In genomic region chr12:54738661-54739243, GRCm38 (mm10) we compare ENCODE assay signal across 8 mouse cellular contexts. TPM values are rescaled to one million over a fixed set of nuclear protein-coding genes. Genes with fewer than 3 reads are reported as not detected.
DNase-seq lines count a peak whose midpoint lies in the region; ATAC-seq and TF ChIP-seq lines count a peak whose summit lies in the region.
"Not testable (repeated sequence)": the region's sequence is repeated elsewhere in the genome, so short reads cannot be mapped to it uniquely, and the experiment has no call there.

No protein-coding gene starts in this region.

- H3K27ac ChIP-seq in embryonic facial prominence, embryonic 14.5 days (replicated peaks; ENCODE audit: low read depth, low read length); hindbrain, embryonic 16.5 days (ENCODE audit: low read depth, low read length); midbrain, postnatal 0 days (ENCODE audit: low read depth, low read length); stomach, postnatal 0 days (replicated peaks): not testable (repeated sequence)
- peak overlapping the region; percentile 84 for H3K27ac ChIP-seq in layer of hippocampus, adult 2 months

- H3K4me3 ChIP-seq in embryonic facial prominence, embryonic 14.5 days (ENCODE audit: low read depth, low read length): 0 out of 2 replicates have a peak overlapping the region, but pooled peaks have one; percentile 15
- not testable (repeated sequence) for H3K4me3 ChIP-seq in hindbrain, embryonic 16.5 days (ENCODE audit: low read length); midbrain, postnatal 0 days (ENCODE audit: low read depth, low read length); stomach, postnatal 0 days (ENCODE audit: low read depth, low read length)
- peak overlapping the region; percentile 48 for H3K4me3 ChIP-seq in layer of hippocampus, adult 2 months

- H3K4me2 ChIP-seq in embryonic facial prominence, embryonic 14.5 days (ENCODE audit: low read depth, low read length); hindbrain, embryonic 16.5 days (ENCODE audit: low read length); midbrain, postnatal 0 days (ENCODE audit: low read depth, low read length, poor library complexity, severe bottlenecking); stomach, postnatal 0 days (replicated peaks; ENCODE audit: low read depth): not testable (repeated sequence)

- not testable (repeated sequence) for H3K4me1 ChIP-seq in embryonic facial prominence, embryonic 14.5 days (ENCODE audit: control insufficient read depth, insufficient read depth, low read length); hindbrain, embryonic 16.5 days (ENCODE audit: control insufficient read depth, insufficient read depth, low read depth, low read length); midbrain, postnatal 0 days (ENCODE audit: insufficient read depth, low read length); stomach, postnatal 0 days (replicated peaks; ENCODE audit: control insufficient read depth, insufficient read depth)

- not testable (repeated sequence) for H3K9me3 ChIP-seq in embryonic facial prominence, embryonic 14.5 days (ENCODE audit: control insufficient read depth, low read length); hindbrain, embryonic 16.5 days (ENCODE audit: control insufficient read depth, low read length); midbrain, postnatal 0 days (ENCODE audit: low read length); stomach, postnatal 0 days (ENCODE audit: control insufficient read depth, low read length)

- peak; percentile 42 for ATAC-seq in embryonic facial prominence, embryonic 14.5 days (ENCODE audit: low read depth)
- peak; percentile 64 for ATAC-seq in hindbrain, embryonic 16.5 days
- ATAC-seq in midbrain, postnatal 0 days (ENCODE audit: low FRiP score): peak; percentile 68
- ATAC-seq in stomach, postnatal 0 days (ENCODE audit: low FRiP score, low TSS enrichment): peak; percentile 46

- not testable (repeated sequence) for TF ChIP-seq CTCF in layer of hippocampus, adult 2 months (conservative IDR thresholded peaks at IDR 0.05); midbrain, postnatal 0 days (IDR thresholded peaks at IDR 0.05); stomach, postnatal 0 days (IDR thresholded peaks at IDR 0.05; ENCODE audit: low read depth)

- 0% methylated on average over 8 of the region's 33 CpGs for WGBS in embryonic facial prominence, embryonic 14.5 days
- 0% methylated on average over 8 of the region's 33 CpGs for WGBS in hindbrain, embryonic 16.5 days
- 0% methylated on average over 7 of the region's 33 CpGs for WGBS in midbrain, postnatal 0 days
- WGBS in stomach, postnatal 0 days: 0% methylated on average over 4 of the region's 33 CpGs

- not testable (repeated sequence) for H3K9ac ChIP-seq in embryonic facial prominence, embryonic 14.5 days (ENCODE audit: low read depth, low read length); hindbrain, embryonic 16.5 days (ENCODE audit: low read depth, low read length); midbrain, postnatal 0 days (replicated peaks; ENCODE audit: low read length, poor library complexity, severe bottlenecking); stomach, postnatal 0 days (ENCODE audit: low read length)

- peak; percentile 17 for DNase-seq in adrenal gland, postnatal 14 days
- not testable (repeated sequence) for DNase-seq in embryonic facial prominence, embryonic 14.5 days (ENCODE audit: low spot score); layer of hippocampus, adult 2 months (ENCODE audit: low spot score in 2 of 2); midbrain, postnatal 0 days (ENCODE audit: low spot score); stomach, postnatal 0 days (ENCODE audit: low spot score)
- peak; percentile 91 for DNase-seq in heart, adult 11 months
- peak; percentile 10 to 24 for DNase-seq in lung, adult 18-20 months

- H3K36me3 ChIP-seq in embryonic facial prominence, embryonic 14.5 days (ENCODE audit: control insufficient read depth, insufficient read depth, low read length); hindbrain, embryonic 16.5 days (ENCODE audit: control insufficient read depth, insufficient read depth, low read length); midbrain, postnatal 0 days (ENCODE audit: insufficient read depth, low read length); stomach, postnatal 0 days (ENCODE audit: control insufficient read depth, insufficient read depth, low read length): not testable (repeated sequence)

- H3K27me3 ChIP-seq in embryonic facial prominence, embryonic 14.5 days (replicated peaks; ENCODE audit: control insufficient read depth, insufficient read depth, low read length); hindbrain, embryonic 16.5 days (replicated peaks; ENCODE audit: control insufficient read depth, insufficient read depth, low read length); midbrain, postnatal 0 days (ENCODE audit: insufficient read depth, low read length); stomach, postnatal 0 days (ENCODE audit: control insufficient read depth, insufficient read depth, low read length): not testable (repeated sequence)

- not testable (repeated sequence) for TF ChIP-seq EP300 in stomach, postnatal 0 days (optimal IDR thresholded peaks at IDR 0.05)

RNA-seq across cellular contexts. Expression of gene Eapp, which starts 43.1 kb away (rescaled TPM):
- 35.0 and 37.9 TPM in 2 replicates for total RNA-seq in adrenal gland, postnatal 14 days (2021)
- polyA plus RNA-seq in embryonic facial prominence, embryonic 14.5 days (2014; fragmentation: Nextera tagmentation; extraction: Ambion mirVana): 59.0 and 63.2 TPM in 2 replicates
- polyA plus RNA-seq in hindbrain, embryonic 16.5 days (2015; fragmentation: Nextera tagmentation; extraction: Ambion mirVana): 73.4 and 81.1 TPM in 2 replicates
- total RNA-seq in layer of hippocampus, adult 2 months (2021): 10 to 100 TPM; 37.2 to 45.9 TPM
- total RNA-seq in midbrain, postnatal 0 days (2014; rRNA removed): 24.3 and 32.9 TPM in 2 replicates
- 89.8 and 104 TPM in 2 replicates for polyA plus RNA-seq in midbrain, postnatal 0 days (2015; fragmentation: Nextera tagmentation; extraction: Ambion mirVana)
- 63.9 and 66.0 TPM in 2 replicates for polyA plus RNA-seq in stomach, postnatal 0 days (2015; fragmentation: Nextera tagmentation; extraction: Ambion mirVana)

RNA-seq across cellular contexts. Expression of gene Snx6, which starts 56.8 kb away (rescaled TPM):
- 54.1 and 58.4 TPM in 2 replicates for total RNA-seq in adrenal gland, postnatal 14 days (2021)
- 171 and 183 TPM in 2 replicates for polyA plus RNA-seq in embryonic facial prominence, embryonic 14.5 days (2014; fragmentation: Nextera tagmentation; extraction: Ambion mirVana)
- polyA plus RNA-seq in hindbrain, embryonic 16.5 days (2015; fragmentation: Nextera tagmentation; extraction: Ambion mirVana): 132 and 144 TPM in 2 replicates
- total RNA-seq in layer of hippocampus, adult 2 months (2021): 10 to 100 TPM; 39.7 to 48.0 TPM
- 76.8 and 112 TPM in 2 replicates for total RNA-seq in midbrain, postnatal 0 days (2014; rRNA removed)
- polyA plus RNA-seq in midbrain, postnatal 0 days (2015; fragmentation: Nextera tagmentation; extraction: Ambion mirVana): 124 and 141 TPM in 2 replicates
- 260 and 269 TPM in 2 replicates for polyA plus RNA-seq in stomach, postnatal 0 days (2015; fragmentation: Nextera tagmentation; extraction: Ambion mirVana)
